Mouse (Mus musculus): ENCODE data around the gene Oosp2. TPM values are rescaled to one million over a fixed set of nuclear protein-coding genes. Genes with fewer than 3 reads are reported as not detected.

The Oosp2 gene
- polyA plus RNA-seq, 1 experiment, result not detected

DNA sequence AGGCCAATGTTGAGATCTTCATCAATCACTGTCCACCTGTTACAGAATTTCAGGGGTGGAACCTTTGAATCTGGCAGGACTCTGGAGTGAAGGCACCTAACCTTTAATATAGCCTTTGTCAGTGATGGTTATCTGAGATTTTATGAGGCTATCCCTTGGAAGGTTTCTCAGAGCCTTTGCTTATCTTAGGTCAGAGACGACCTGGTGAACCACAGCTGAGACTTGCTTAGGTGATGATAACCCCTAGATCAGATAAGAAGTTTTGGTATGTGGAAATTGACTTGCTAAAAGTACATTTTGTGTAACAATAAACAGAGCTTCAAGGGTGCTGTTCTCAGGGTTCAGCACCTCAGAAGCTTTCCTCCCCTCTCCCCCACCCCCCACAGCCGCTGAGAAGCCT, 48.1 kb downstream of the Oosp2 start:
- no peak overlapping the region for H3K4me3 ChIP-seq (replicated peaks)
- TF ChIP-seq GATA1 (IDR thresholded peaks at IDR 0.05; ENCODE audit: borderline replicate concordance, low read length), result no peak
- TF ChIP-seq FLI1 (IDR thresholded peaks at IDR 0.05; ENCODE audit: low read length), result no peak

DNA sequence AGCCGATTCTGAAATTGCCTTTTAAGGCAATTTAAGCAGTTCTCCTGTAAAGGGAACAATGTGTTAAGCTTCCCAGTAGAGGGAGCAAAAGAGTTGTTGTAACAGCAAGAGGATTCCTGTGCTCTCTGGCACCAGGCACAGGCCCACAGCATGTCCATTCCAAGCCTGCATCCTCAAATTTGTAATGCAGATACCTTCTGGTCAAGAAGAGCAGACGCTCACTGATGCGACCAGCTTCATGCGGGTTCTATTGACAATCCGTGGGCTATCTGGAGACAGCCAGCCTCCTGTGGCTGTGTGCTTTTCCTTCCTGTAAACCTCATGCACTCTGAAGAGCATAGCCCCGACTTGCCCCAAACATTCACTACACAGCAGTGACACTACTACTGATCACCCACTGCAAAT, 48.8 kb downstream of the Oosp2 start:
- Histone ChIP-seq H3K4me1 (peaks cover 41% of the 10 kb centered on the region), H3K27me3 (replicated peaks) (peaks cover 4% of the 10 kb centered on the region), H3K4me3 (replicated peaks) (peak overlapping the region; percentile 8), H3K9me3 (no peaks in the 10 kb centered on the region), H3K36me3 (replicated peaks; ENCODE audit: low read length) (no peaks in the 10 kb centered on the region)
- TF ChIP-seq GATA1 (IDR thresholded peaks at IDR 0.05; ENCODE audit: borderline replicate concordance, low read length), result no peak
- no peak for TF ChIP-seq FLI1 (IDR thresholded peaks at IDR 0.05; ENCODE audit: low read length)

More for the DNA sequence above, 48.1 kb downstream of the Oosp2 start:
- Histone ChIP-seq H3K4me1 (peaks cover 41% of the 10 kb centered on the region), H3K9me3 (no peaks in the 10 kb centered on the region), H3K27me3 (replicated peaks) (no peaks in the 10 kb centered on the region), H3K36me3 (replicated peaks; ENCODE audit: low read length) (no peaks in the 10 kb centered on the region)

DNA sequence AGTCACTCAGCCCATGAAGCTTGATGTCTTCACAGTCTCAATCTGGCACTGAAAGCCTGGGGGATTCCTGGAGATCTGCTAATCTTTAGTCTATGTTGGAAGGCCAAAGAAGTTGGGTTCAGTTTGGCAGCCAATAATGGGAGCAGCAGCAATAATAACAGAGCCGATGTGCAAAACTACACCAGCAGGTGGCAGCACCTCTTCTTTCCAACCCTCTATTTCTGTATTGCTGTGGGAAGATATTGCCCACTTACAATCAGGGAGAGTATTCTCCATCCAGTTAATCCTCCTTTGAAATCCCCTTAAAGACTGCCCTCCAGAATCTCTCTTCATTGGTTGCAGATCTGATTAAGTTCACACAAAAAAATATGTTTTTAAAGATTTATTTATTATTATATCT, 52.2 kb downstream of the Oosp2 start:
- peaks cover 31% of the 10 kb centered on the region for H3K4me1 ChIP-seq
- peaks cover 4% of the 10 kb centered on the region for H3K27me3 ChIP-seq (replicated peaks)
- H3K4me3 ChIP-seq (replicated peaks), result no peak overlapping the region
- TF ChIP-seq FLI1 (IDR thresholded peaks at IDR 0.05; ENCODE audit: low read length) (no peak), GATA1 (IDR thresholded peaks at IDR 0.05; ENCODE audit: borderline replicate concordance, low read length) (no peak)
- H3K36me3 ChIP-seq (replicated peaks; ENCODE audit: low read length), result no peaks in the 10 kb centered on the region
- H3K9me3 ChIP-seq, result no peaks in the 10 kb centered on the region

GRCm38 (mm10) chr19:11604603-11605002, 55.8 kb downstream of the Oosp2 start, which contains the start of gene Ms4a6d:
Ms4a6d (minus strand) TSS chr19:11604849.
- no peaks in the 10 kb centered on the region for H3K9me3 ChIP-seq
- H3K36me3 ChIP-seq (replicated peaks; ENCODE audit: low read length), result no peaks in the 10 kb centered on the region
- TF ChIP-seq FLI1 (IDR thresholded peaks at IDR 0.05; ENCODE audit: low read length) (no peak), GATA1 (IDR thresholded peaks at IDR 0.05; ENCODE audit: borderline replicate concordance, low read length) (no peak)
- H3K4me3 ChIP-seq (replicated peaks), result peak within 1 kb of the TSS; percentile 11
- H3K27me3 ChIP-seq (replicated peaks), result peaks cover 4% of the 10 kb centered on the region
- peaks cover 14% of the 10 kb centered on the region for H3K4me1 ChIP-seq

DNA sequence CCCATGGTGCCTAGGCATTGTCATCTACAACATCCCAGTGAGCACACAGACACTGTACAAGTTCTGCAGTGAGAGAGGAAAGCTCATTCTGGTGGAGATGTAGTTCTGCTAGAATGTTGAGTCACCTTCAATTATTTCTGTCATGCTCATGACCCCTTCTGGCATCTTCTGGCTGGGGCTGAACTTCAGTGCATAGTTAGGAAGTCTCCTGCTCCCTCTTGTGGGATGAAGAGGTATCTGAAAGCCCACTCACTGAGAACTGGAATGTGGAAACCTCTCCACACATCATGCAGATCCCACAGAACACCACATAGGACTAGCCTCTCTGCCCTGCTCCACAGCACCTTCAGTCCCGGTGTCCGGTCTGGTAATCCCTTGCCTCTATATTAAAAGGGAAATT, 58.3 kb downstream of the Oosp2 start:
- Histone ChIP-seq H3K9me3 (no peaks in the 10 kb centered on the region), H3K4me1 (peaks cover 14% of the 10 kb centered on the region), H3K4me3 (replicated peaks) (no peak overlapping the region), H3K27me3 (replicated peaks) (peaks cover 4% of the 10 kb centered on the region), H3K36me3 (replicated peaks; ENCODE audit: low read length) (no peaks in the 10 kb centered on the region)
- TF ChIP-seq GATA1 (IDR thresholded peaks at IDR 0.05; ENCODE audit: borderline replicate concordance, low read length) (no peak), FLI1 (IDR thresholded peaks at IDR 0.05; ENCODE audit: low read length) (no peak)

- Histone ChIP-seq H3K36me3 (replicated peaks; ENCODE audit: low read length) (no peaks in the 10 kb centered on the region), H3K4me3 (replicated peaks) (no peak overlapping the region), H3K27me3 (replicated peaks) (no peaks in the 10 kb centered on the region), H3K4me1 (peaks cover 14% of the 10 kb centered on the region), H3K9me3 (no peaks in the 10 kb centered on the region)
- TF ChIP-seq FLI1 (IDR thresholded peaks at IDR 0.05; ENCODE audit: low read length) (no peak), GATA1 (IDR thresholded peaks at IDR 0.05; ENCODE audit: borderline replicate concordance, low read length) (no peak)
These were observed 59.0 kb downstream of the Oosp2 start for GRCm38 (mm10) chr19:11601349-11601748.

Other genes with a start within 250 kb of the Oosp2 start
- 0.38 TPM in 1 of 2 replicates, not detected in the other for gene Ms4a4b, start 217.0 kb downstream of the Oosp2 start, polyA plus RNA-seq (2012; ENCODE audit: insufficient read depth, low replicate concordance)
- 4.0 TPM in 1 of 2 replicates, not detected in the other for gene Ms4a6c, start 191.2 kb downstream of the Oosp2 start, polyA plus RNA-seq (2012; ENCODE audit: insufficient read depth, low replicate concordance)
- 0.17 TPM in 1 of 2 replicates, not detected in the other for gene Gm8369, start 174.6 kb downstream of the Oosp2 start, polyA plus RNA-seq (2012; ENCODE audit: insufficient read depth, low replicate concordance)
- 0.72 TPM in 1 of 2 replicates, not detected in the other for gene Ms4a6b, start 144.0 kb downstream of the Oosp2 start, polyA plus RNA-seq (2012; ENCODE audit: insufficient read depth, low replicate concordance)
- gene Ms4a4d, start 123.8 kb downstream of the Oosp2 start, polyA plus RNA-seq (2012; ENCODE audit: insufficient read depth, low replicate concordance), result not detected in 2 replicates
- gene Ms4a6d, start 55.7 kb downstream of the Oosp2 start, polyA plus RNA-seq (2012; ENCODE audit: insufficient read depth, low replicate concordance), result 2.4 TPM in 1 of 2 replicates, not detected in the other
- gene Ms4a2, start 36.8 kb downstream of the Oosp2 start, polyA plus RNA-seq (2012; ENCODE audit: insufficient read depth, low replicate concordance), result 0.35 TPM in 1 of 2 replicates, not detected in the other
- 0.74 and 1.9 TPM in 2 replicates for gene Ms4a3, start 19.7 kb downstream of the Oosp2 start, polyA plus RNA-seq (2012; ENCODE audit: insufficient read depth, low replicate concordance)
- not detected in 2 replicates for gene Oosp1, start 30.6 kb upstream of the Oosp2 start, polyA plus RNA-seq (2012; ENCODE audit: insufficient read depth, low replicate concordance)
- not detected in 2 replicates for gene Oosp3, start 36.5 kb upstream of the Oosp2 start, polyA plus RNA-seq (2012; ENCODE audit: insufficient read depth, low replicate concordance)
- not detected in 2 replicates for gene Gif, start 87.0 kb upstream of the Oosp2 start, polyA plus RNA-seq (2012; ENCODE audit: insufficient read depth, low replicate concordance)
- gene Mrpl16, start 109.8 kb upstream of the Oosp2 start, polyA plus RNA-seq (2012; ENCODE audit: insufficient read depth, low replicate concordance), result 10.5 TPM in 1 of 2 replicates, not detected in the other
- gene Stx3, start 158.8 kb upstream of the Oosp2 start, polyA plus RNA-seq (2012; ENCODE audit: insufficient read depth, low replicate concordance), result 2.6 TPM in 1 of 2 replicates, not detected in the other
- not detected in 2 replicates for gene Olfr1417, start 178.7 kb upstream of the Oosp2 start, polyA plus RNA-seq (2012; ENCODE audit: insufficient read depth, low replicate concordance)
- gene Olfr1418, start 200.5 kb upstream of the Oosp2 start, polyA plus RNA-seq (2012; ENCODE audit: insufficient read depth, low replicate concordance), result not detected in 2 replicates
- not detected in 2 replicates for gene Olfr1419, start 214.5 kb upstream of the Oosp2 start, polyA plus RNA-seq (2012; ENCODE audit: insufficient read depth, low replicate concordance)
- not detected in 2 replicates for gene Olfr1420, start 226.0 kb upstream of the Oosp2 start, polyA plus RNA-seq (2012; ENCODE audit: insufficient read depth, low replicate concordance)